Mouse (Mus musculus) B cell, adult 62 days (primary cell): ENCODE results near the gene Zfp970. TPM values are rescaled to one million over a fixed set of nuclear protein-coding genes. Genes with fewer than 3 reads are reported as not detected.

ENCODE experiments used
- total RNA-seq: library from RNA; stranded (reverse); gene quantifications from 4 replicates; pipeline ENCODE4 v1.2.4, GENCODE M21; 2023

Zfp970 gene
- 0.60 to 3.3 TPM (median 1.6 TPM) in 4 replicates for total RNA-seq

GRCm38 (mm10) chr2:177464676-177465075, at the start of gene Zfp970:
Gene Zfp970, plus strand, starts transcription at chr2:177464733.

GRCm38 (mm10) chr2:177498067-177498466, 33.5 kb downstream of the Zfp970 start, which contains the start of gene Gm14403:
Gene Gm14403, plus strand, starts transcription at chr2:177498215.

Other genes starting within 250 kb of the Zfp970 start
- gene Gm14409, start 197.7 kb upstream of the Zfp970 start, total RNA-seq, result 0.60 TPM in 1 of 4 replicates, not detected in the others
- gene Gm14412, start 140.4 kb upstream of the Zfp970 start, total RNA-seq, result 0.36 TPM in 1 of 4 replicates, not detected in the others
- 0.69 to 4.7 TPM (median 0.98 TPM) in 4 replicates for gene Gm14418, start 66.4 kb upstream of the Zfp970 start, total RNA-seq
- 2.7 to 6.0 TPM (median 4.1 TPM) in 4 replicates for gene Gm14403, start 33.5 kb downstream of the Zfp970 start, total RNA-seq
- gene Gm14406, start 113.5 kb downstream of the Zfp970 start, total RNA-seq, result not detected in 4 replicates